Mouse (Mus musculus) cerebellum, adult (tissue): ENCODE measurements around the gene Olfr1472.
"Not testable (repeated sequence)": the region's sequence is repeated elsewhere in the genome, so short reads cannot be mapped to it uniquely, and the experiment has no call there.

Experiments used
- ATAC-seq: cut with Nextera tagmentation; 2 replicates; pipeline ENCODE4 v1.9.2; 2017; ENCODE audit warnings: mild to moderate bottlenecking, moderate library complexity, mixed read lengths; ENCODE audit not compliant: insufficient number of reproducible peaks, low FRiP score, low TSS enrichment

Gene Olfr1472

DNA sequence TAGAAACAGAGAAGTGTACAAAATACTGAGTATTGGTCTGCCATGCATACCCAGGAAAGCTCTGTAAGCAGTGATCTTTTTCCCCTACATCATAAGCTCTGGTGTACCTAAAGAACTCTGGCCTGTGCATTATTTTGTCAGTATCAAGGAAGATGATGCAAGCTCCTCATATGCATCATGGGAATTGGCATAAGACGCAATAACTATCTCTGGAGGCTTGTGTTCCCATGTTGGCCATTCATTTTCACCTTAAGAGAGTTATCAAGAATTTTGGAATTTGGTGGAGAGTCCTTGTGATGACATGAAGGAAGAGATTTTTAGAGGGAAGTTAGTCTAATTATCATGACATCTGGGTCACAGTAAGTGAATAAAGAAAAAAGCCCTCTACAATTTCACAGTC lies at the start of gene Olfr1472:
TSS of gene Olfr1472 (minus strand) at position 101 of the 400 bp plus-strand sequence.
- no peak for ATAC-seq

GRCm38 (mm10) chr19:13500246-13500645 lies 44.4 kb upstream of the Olfr1472 start, which contains the start of gene Olfr1477:
Gene Olfr1477 (plus strand): TSS chr19:13500546.
- ATAC-seq = no peak

GRCm38 (mm10) chr19:13480096-13480495 lies 24.2 kb upstream of the Olfr1472 start, which contains the start of gene Olfr1475:
Gene Olfr1475 (minus strand): TSS chr19:13480196.
- ATAC-seq = no peak

DNA sequence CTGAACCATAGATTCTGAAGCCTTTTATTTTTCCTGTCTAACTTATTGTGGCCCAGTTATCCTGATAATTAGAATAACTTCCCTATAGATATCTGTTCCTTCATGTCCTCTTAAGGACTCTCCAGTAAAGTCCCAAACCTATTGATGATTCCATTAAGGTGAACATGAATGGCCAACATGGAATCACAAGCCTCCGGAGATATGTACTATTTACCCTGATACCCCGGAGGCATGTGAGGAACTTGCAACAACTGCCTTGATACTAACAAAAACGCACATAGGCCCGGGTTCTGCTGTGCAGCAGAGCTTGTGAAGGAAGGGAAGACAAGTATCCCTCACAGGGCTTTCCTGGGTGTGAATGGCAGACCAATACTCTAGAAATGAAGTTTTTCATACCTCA lies 13.4 kb upstream of the Olfr1472 start, which contains the start of gene Olfr1474:
TSS of gene Olfr1474 (plus strand) at position 301 of the 400 bp plus-strand sequence.
- ATAC-seq = not testable (repeated sequence)

GRCm38 (mm10) chr19:13443109-13443508 lies 12.8 kb downstream of the Olfr1472 start, which contains the start of gene Olfr1471:
Gene Olfr1471 (plus strand): TSS chr19:13443409.
- ATAC-seq = not testable (repeated sequence)

- no peak for ATAC-seq
Observed at GRCm38 (mm10) chr19:13407549-13407948, 48.3 kb downstream of the Olfr1472 start, which contains the start of gene Olfr1469. Gene Olfr1469 (plus strand): TSS chr19:13407849.
